Mouse (Mus musculus) forebrain, embryonic 16.5 days (tissue): ENCODE results near the gene Rad21l. TPM values are rescaled to one million over a fixed set of nuclear protein-coding genes. Genes with fewer than 3 reads are reported as not detected.
A peak's percentile ranks its signal among the peaks of the same experiment; 100 is the strongest.

Experiments used
- ATAC-seq: fragments of 200-750 bp; cut with Nextera tagmentation; 2 replicates; pipeline ENCODE4 v1.8.0; 2017; ENCODE audit warnings: mild to moderate bottlenecking, moderate library complexity
- H3K27ac ChIP-seq: fragments of 300-500 bp; sonication (generic); 2 replicates; pipeline ENCODE4 v1.5.1; 2014; ENCODE audit warnings: low read length, control low read depth
- H3K27me3 ChIP-seq: fragments of 300-500 bp; sonication (generic); replicated peaks from 2 replicates; pipeline ENCODE4 v1.6.1; 2014; ENCODE audit warnings: low read length; ENCODE audit not compliant: control insufficient read depth, insufficient read depth
- H3K36me3 ChIP-seq: fragments of 300-500 bp; sonication (generic); 2 replicates; pipeline ENCODE4 v1.6.1; 2014; ENCODE audit not compliant: control insufficient read depth, insufficient read depth
- H3K4me1 ChIP-seq: fragments of 300-500 bp; sonication (generic); replicated peaks from 2 replicates; pipeline ENCODE4 v1.6.1; 2014; ENCODE audit warnings: low read length; ENCODE audit not compliant: control insufficient read depth, insufficient read depth
- H3K4me2 ChIP-seq: fragments of 300-500 bp; sonication (generic); 2 replicates; pipeline ENCODE4 v1.6.1; 2014; ENCODE audit warnings: mild to moderate bottlenecking, low read length, control low read depth
- H3K4me3 ChIP-seq: fragments of 300-500 bp; sonication (generic); replicated peaks from 2 replicates; pipeline ENCODE4 v1.5.1; 2014; ENCODE audit warnings: mild to moderate bottlenecking, low read length, control low read depth
- H3K9ac ChIP-seq: fragments of 300-500 bp; sonication (generic); replicated peaks from 2 replicates; pipeline ENCODE4 v1.6.1; 2014; ENCODE audit warnings: low read depth, low read length, control low read depth
- H3K9me3 ChIP-seq: fragments of 300-500 bp; sonication (generic); 2 replicates; pipeline ENCODE4 v1.6.1; 2016; ENCODE audit warnings: low read length; ENCODE audit not compliant: control insufficient read depth
- WGBS: fragments of 180-500 bp; shearing (Covaris S2); extraction: QIAGEN DNeasy Blood & Tissue Kit; methylation state at CpG from one replicate; pipeline ENCODE4 v1.1.7; 2014; 5-methylcytosine and 5-hydroxymethylcytosine counted together
- polyA plus RNA-seq: library from polyadenylated mRNA; unstranded; fragments of >200 nt; fragmentation: Nextera tagmentation; extraction: Ambion mirVana; gene quantifications from 2 replicates; pipeline ENCODE4 v1.2.1, GENCODE M21; 2015

Gene Rad21l
- polyA plus RNA-seq, result not detected in 2 replicates

GRCm38 (mm10) chr2:151668433-151668832 is at the start of gene Rad21l:
Gene Rad21l, minus strand, starts transcription at chr2:151668533.
- Histone ChIP-seq H3K27ac (no peak within 1 kb of the TSS), H3K4me3 (no peak within 1 kb of the TSS), H3K4me1 (no peaks in the 10 kb centered on the region; the same call in 1 of the 2 replicates), H3K4me2 (no peak within 1 kb of the TSS), H3K9me3 (no peaks in the 10 kb centered on the region), H3K9ac (no peak within 1 kb of the TSS), H3K27me3 (no peaks in the 10 kb centered on the region), H3K36me3 (no peaks in the 10 kb centered on the region)
- 70% methylated on average over 3 of the region's 3 CpGs for WGBS
- ATAC-seq, result no peak

GRCm38 (mm10) chr2:151716318-151717055 is 48.2 kb upstream of the Rad21l start:
- no peaks in the 10 kb centered on the region for H3K4me1 ChIP-seq
- H3K4me3 ChIP-seq, result no peak overlapping the region
- ATAC-seq, result no peak
- 98% methylated on average over 2 of the region's 2 CpGs for WGBS
- no peak overlapping the region for H3K27ac ChIP-seq
- peaks cover 32% of the 10 kb centered on the region for H3K36me3 ChIP-seq
- no peaks in the 10 kb centered on the region for H3K27me3 ChIP-seq
- no peak overlapping the region for H3K9ac ChIP-seq
- H3K9me3 ChIP-seq, result no peaks in the 10 kb centered on the region
- no peak overlapping the region for H3K4me2 ChIP-seq

- no peak for ATAC-seq
- H3K36me3 ChIP-seq, result peaks cover 31% of the 10 kb centered on the region
Measured at GRCm38 (mm10) chr2:151715526-151715925, 47.2 kb upstream of the Rad21l start.

GRCm38 (mm10) chr2:151712647-151713046 is 44.3 kb upstream of the Rad21l start:
- Histone ChIP-seq H3K4me1 (no peaks in the 10 kb centered on the region), H3K4me2 (no peak overlapping the region), H3K27ac (no peak overlapping the region), H3K4me3 (no peak overlapping the region), H3K9ac (no peak overlapping the region), H3K27me3 (no peaks in the 10 kb centered on the region), H3K9me3 (no peaks in the 10 kb centered on the region), H3K36me3 (peaks cover 6% of the 10 kb centered on the region; the same call in 1 of the 2 replicates)
- WGBS, result 36% methylated on average over 3 of the region's 3 CpGs
- no peak for ATAC-seq

More at GRCm38 (mm10) chr2:151715526-151715925, 47.2 kb upstream of the Rad21l start:
- H3K27me3 ChIP-seq, result no peaks in the 10 kb centered on the region
- H3K4me2 ChIP-seq, result no peak overlapping the region
- no peak overlapping the region for H3K9ac ChIP-seq
- no peaks in the 10 kb centered on the region for H3K9me3 ChIP-seq
- no peaks in the 10 kb centered on the region for H3K4me1 ChIP-seq
- 93% methylated on average over 4 of the region's 4 CpGs for WGBS
- H3K4me3 ChIP-seq, result no peak overlapping the region
- no peak overlapping the region for H3K27ac ChIP-seq

- Histone ChIP-seq H3K27ac (peak overlapping the region; percentile 55), H3K4me1 (peaks cover 15% of the 10 kb centered on the region), H3K27me3 (no peaks in the 10 kb centered on the region), H3K36me3 (peaks cover 4% of the 10 kb centered on the region; the same call in 1 of the 2 replicates), H3K9ac (peak overlapping the region; percentile 96), H3K4me3 (peak overlapping the region; percentile 77), H3K9me3 (no peaks in the 10 kb centered on the region), H3K4me2 (peak overlapping the region; percentile 89)
- peak; percentile 70 for ATAC-seq
- 1% methylated on average over 17 of the region's 17 CpGs for WGBS
Measured at GRCm38 (mm10) chr2:151702851-151703190, 34.5 kb upstream of the Rad21l start.

GRCm38 (mm10) chr2:151702146-151702850 is 34.0 kb upstream of the Rad21l start:
- no peaks in the 10 kb centered on the region for H3K27me3 ChIP-seq
- peaks cover 3% of the 10 kb centered on the region; the same call in 1 of the 2 replicates for H3K36me3 ChIP-seq
- no peaks in the 10 kb centered on the region for H3K9me3 ChIP-seq
- peak overlapping the region; percentile 96 for H3K9ac ChIP-seq
- peak overlapping the region; percentile 77 for H3K4me3 ChIP-seq
- 0% methylated on average over 77 of the region's 97 CpGs for WGBS
- peaks cover 15% of the 10 kb centered on the region for H3K4me1 ChIP-seq
- H3K4me2 ChIP-seq, result peak overlapping the region; percentile 89
- ATAC-seq, result peak; percentile 90
- peak overlapping the region; percentile 55 for H3K27ac ChIP-seq

GRCm38 (mm10) chr2:151701231-151702145 is 33.2 kb upstream of the Rad21l start, which contains the start of gene Tmem74b:
Gene Tmem74b, plus strand, starts transcription at chr2:151702008.
- no peaks in the 10 kb centered on the region for H3K27me3 ChIP-seq
- H3K4me2 ChIP-seq, result peak within 1 kb of the TSS; percentile 89
- H3K4me1 ChIP-seq, result peaks cover 15% of the 10 kb centered on the region
- H3K36me3 ChIP-seq, result no peaks in the 10 kb centered on the region
- H3K4me3 ChIP-seq, result peak within 1 kb of the TSS; percentile 77
- no peak; the same call in 1 of the 2 replicates for ATAC-seq
- peak within 1 kb of the TSS; percentile 55 for H3K27ac ChIP-seq
- peak within 1 kb of the TSS; percentile 96 for H3K9ac ChIP-seq
- no peaks in the 10 kb centered on the region for H3K9me3 ChIP-seq
- 5% methylated on average over 25 of the region's 25 CpGs for WGBS

GRCm38 (mm10) chr2:151682976-151683375 is 14.6 kb upstream of the Rad21l start:
- WGBS, result 88% methylated on average over 4 of the region's 4 CpGs
- no peaks in the 10 kb centered on the region for H3K36me3 ChIP-seq
- H3K9me3 ChIP-seq, result no peaks in the 10 kb centered on the region
- no peak overlapping the region for H3K4me3 ChIP-seq
- no peak overlapping the region for H3K9ac ChIP-seq
- no peak overlapping the region for H3K27ac ChIP-seq
- ATAC-seq, result no peak
- H3K27me3 ChIP-seq, result no peaks in the 10 kb centered on the region
- no peaks in the 10 kb centered on the region for H3K4me1 ChIP-seq
- H3K4me2 ChIP-seq, result no peak overlapping the region
